Mouse (Mus musculus) natural killer cell, adult 2 months (primary cell): Measurements from ENCODE around the gene Bcl11b.

Experiments used
- DNase-seq, 2 experiments: peaks; one replicate each; pipeline ENCODE4 v3.0.0; 2022; ENCODE audit warnings: low spot score in 2 of 2

The Bcl11b gene

GRCm38 (mm10) chr12:107934831-107935437 is 68.5 kb downstream of the Bcl11b start:
- DNase-seq, result no peak

- DNase-seq, result no peak
These were observed 71.3 kb downstream of the Bcl11b start for GRCm38 (mm10) chr12:107932140-107932539.

DNA sequence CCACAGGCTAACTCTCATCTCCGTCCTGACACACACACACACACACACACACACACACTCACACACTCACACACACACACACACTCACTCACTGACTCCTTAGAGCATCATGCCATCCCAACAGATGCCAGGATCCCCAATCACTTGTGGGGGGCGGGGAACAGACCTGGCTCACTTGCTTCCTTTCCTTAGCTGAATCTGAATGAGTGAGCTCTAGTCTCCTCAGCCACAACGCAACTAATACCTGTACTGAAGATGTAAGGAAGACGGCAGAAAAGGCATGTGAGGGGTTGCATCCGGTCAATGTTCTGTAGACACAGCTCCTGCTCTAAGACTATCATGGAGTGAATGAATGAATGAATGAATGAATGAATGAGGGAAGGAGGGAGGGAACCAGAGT is 71.9 kb downstream of the Bcl11b start:
- no peak for DNase-seq

GRCm38 (mm10) chr12:107930611-107931350 is 72.6 kb downstream of the Bcl11b start:
- DNase-seq, result no peak

GRCm38 (mm10) chr12:107928905-107929304 is 74.5 kb downstream of the Bcl11b start:
- no peak for DNase-seq

GRCm38 (mm10) chr12:107928464-107928901 is 74.9 kb downstream of the Bcl11b start:
- no peak for DNase-seq

- peak in 1 of 2 experiments; percentile 9 for DNase-seq
These were observed 75.4 kb downstream of the Bcl11b start for GRCm38 (mm10) chr12:107927961-107928431.

GRCm38 (mm10) chr12:107926074-107926855 is 77.1 kb downstream of the Bcl11b start:
- no peak for DNase-seq

- no peak for DNase-seq
These were observed 78.7 kb downstream of the Bcl11b start for GRCm38 (mm10) chr12:107924696-107925095.

GRCm38 (mm10) chr12:107923963-107924362 is 79.4 kb downstream of the Bcl11b start:
- DNase-seq, result no peak

- no peak for DNase-seq
These were observed 81.2 kb downstream of the Bcl11b start for GRCm38 (mm10) chr12:107922180-107922579.

- no peak for DNase-seq
These were observed 81.8 kb downstream of the Bcl11b start for GRCm38 (mm10) chr12:107921566-107921965.

DNA sequence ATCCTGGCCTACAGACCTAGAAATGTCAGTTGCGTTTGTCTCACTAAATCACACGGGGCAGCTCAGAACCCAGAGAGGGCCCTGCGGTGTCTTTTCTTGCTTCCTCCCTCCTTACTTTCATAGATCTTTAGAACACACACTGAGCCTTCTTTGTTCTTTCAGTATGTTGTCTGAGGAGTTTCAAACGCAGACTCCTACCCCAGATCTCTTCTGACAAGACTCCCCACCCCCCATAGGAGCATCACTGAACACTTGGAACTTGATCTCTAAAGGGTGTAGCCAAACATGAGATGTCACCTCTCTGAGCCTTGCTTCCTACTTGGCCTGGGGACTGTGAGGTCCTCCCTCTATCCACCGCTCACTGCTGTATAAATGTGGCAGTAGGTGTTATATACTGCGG is 82.2 kb downstream of the Bcl11b start:
- peak in 1 of 2 experiments; percentile 29 for DNase-seq

DNA sequence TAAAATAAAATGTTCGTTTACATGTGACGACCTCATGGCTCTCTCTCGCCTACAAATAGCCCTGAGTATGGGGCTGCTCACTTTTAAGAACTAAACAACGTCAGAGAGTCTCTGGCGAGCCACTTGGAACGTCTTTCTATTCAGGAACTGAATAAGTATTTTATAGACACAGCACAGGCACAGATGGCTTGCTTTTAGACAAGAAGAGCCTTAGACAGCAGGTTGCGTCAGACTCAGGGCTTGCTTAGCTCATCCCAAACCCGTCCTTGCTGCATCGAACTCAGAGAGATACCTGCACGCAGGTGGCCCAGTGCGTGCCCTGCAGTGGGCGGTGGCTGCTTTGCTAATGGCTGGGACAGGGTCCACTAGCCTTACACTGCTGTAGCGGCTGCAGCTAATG is 82.7 kb downstream of the Bcl11b start:
- DNase-seq, result no peak

- DNase-seq, result no peak
These were observed 83.3 kb downstream of the Bcl11b start for GRCm38 (mm10) chr12:107920076-107920475.

- peak in 1 of 2 experiments; percentile 9 for DNase-seq
These were observed 84.6 kb downstream of the Bcl11b start for GRCm38 (mm10) chr12:107918779-107919178.

GRCm38 (mm10) chr12:107916008-107916407 is 87.4 kb downstream of the Bcl11b start:
- DNase-seq, result no peak

DNA sequence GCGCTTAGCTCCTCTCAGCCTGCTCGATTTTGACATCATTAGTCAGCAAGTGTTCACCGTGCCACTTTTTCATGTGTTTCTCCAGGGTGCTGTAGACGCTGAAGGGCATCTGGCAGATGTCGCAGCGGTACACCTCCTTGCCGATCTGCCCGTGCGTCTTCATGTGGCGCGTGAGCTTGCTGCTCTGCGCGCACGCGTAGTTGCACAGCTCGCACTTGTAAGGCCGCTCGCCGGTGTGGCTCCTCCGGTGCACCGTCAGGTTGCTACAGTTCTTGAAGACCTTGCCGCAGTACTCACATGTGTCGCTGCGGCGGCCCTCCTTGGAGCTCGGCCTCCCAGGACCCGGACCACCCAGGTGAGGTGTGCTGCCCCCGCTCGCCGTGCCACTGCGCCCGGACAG is 88.0 kb downstream of the Bcl11b start:
- DNase-seq, result no peak

- DNase-seq, result no peak
These were observed 94.6 kb downstream of the Bcl11b start for GRCm38 (mm10) chr12:107908826-107909225.

DNA sequence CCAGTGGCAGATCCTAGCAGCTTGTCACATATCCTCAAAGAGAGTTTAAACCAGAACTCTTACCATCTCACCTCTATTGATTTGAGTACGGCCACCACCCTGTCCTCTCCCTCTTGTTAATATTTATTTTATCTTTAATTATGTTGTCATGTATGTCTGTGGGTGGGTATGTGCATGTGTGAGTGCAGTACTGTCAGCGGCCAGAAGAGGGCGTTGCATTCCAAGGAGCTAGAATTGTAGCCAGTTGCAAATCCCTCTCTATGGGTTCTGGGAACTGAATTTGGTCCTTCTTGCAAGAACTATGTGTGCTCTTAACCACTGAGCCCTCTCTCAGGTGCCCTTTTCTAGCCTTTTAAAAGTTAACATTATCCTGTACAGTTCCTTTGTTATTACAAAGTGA is 98.1 kb downstream of the Bcl11b start:
- DNase-seq, result no peak

GRCm38 (mm10) chr12:107904457-107904856 is 98.9 kb downstream of the Bcl11b start:
- no peak for DNase-seq

DNA sequence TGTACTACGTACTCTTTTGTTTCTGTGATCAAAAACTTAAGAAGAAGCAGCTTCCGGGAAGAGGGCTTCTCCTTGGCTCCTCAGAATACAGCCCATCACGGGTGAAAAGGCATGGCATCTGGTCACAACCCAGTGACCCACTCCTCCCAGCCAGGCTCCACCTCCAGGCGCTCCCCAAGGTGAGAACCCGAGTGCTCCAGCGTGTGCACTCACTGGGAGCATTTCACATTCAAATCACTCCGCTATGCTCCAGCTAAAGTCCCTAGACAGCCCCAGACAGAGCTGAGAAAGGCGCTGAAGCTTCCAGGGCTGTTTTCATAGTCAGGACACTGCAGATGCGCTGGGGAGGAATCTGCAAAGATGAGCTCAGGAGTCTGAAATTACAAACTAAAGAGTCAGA is 99.5 kb downstream of the Bcl11b start:
- DNase-seq, result no peak
